Mouse (Mus musculus) testis, adult 2 months (tissue): Measurements from ENCODE around the gene Ift81. TPM values are rescaled to one million over a fixed set of nuclear protein-coding genes. Genes with fewer than 3 reads are reported as not detected.

ENCODE experiments used
- H3K27ac ChIP-seq: fragments of 200-500 bp; 2 replicates; pipeline ENCODE4 v1.5.1; 2012; ENCODE audit warnings: low read depth, low read length; ENCODE audit not compliant: control insufficient read depth, insufficient read depth
- H3K27me3 ChIP-seq: fragments of 200-500 bp; 2 replicates; pipeline ENCODE4 v1.6.1; 2012; ENCODE audit warnings: mild to moderate bottlenecking, low read length, moderate library complexity; ENCODE audit not compliant: control insufficient read depth, insufficient read depth
- H3K36me3 ChIP-seq: fragments of 200-500 bp; 2 replicates; pipeline ENCODE4 v1.6.1; 2012; ENCODE audit warnings: mild to moderate bottlenecking, low read length; ENCODE audit not compliant: control insufficient read depth, insufficient read depth
- H3K4me1 ChIP-seq: fragments of 200-500 bp; 2 replicates; pipeline ENCODE4 v1.6.1; 2012; ENCODE audit warnings: low read length; ENCODE audit not compliant: control insufficient read depth, insufficient read depth
- H3K4me3 ChIP-seq: fragments of 200-500 bp; 2 replicates; pipeline ENCODE4 v1.5.1; 2012; ENCODE audit warnings: low read depth, mild to moderate bottlenecking, low read length, moderate library complexity, mixed read lengths; ENCODE audit not compliant: control insufficient read depth
- CTCF ChIP-seq: fragments of 200-500 bp; IDR thresholded peaks from 2 replicates; pipeline ENCODE4 v1.5.1; 2012; ENCODE audit warnings: low read depth, mild to moderate bottlenecking, inconsistent platforms, low read length, moderate library complexity; ENCODE audit not compliant: control insufficient read depth, insufficient read depth, insufficient replicate concordance
- POLR2A ChIP-seq: fragments of 200-500 bp; IDR thresholded peaks from 2 replicates; pipeline ENCODE4 v1.6.1; 2012; ENCODE audit warnings: low read depth, mild to moderate bottlenecking, inconsistent platforms, low read length, moderate library complexity; ENCODE audit not compliant: control insufficient read depth
- polyA plus RNA-seq: library from polyadenylated mRNA; depleted of rRNA; stranded (reverse); fragments of >200 nt; gene quantifications from 2 replicates; pipeline ENCODE4 v1.2.3, GENCODE M21; 2012

Gene Ift81
- polyA plus RNA-seq, 1 experiment: 30.8 TPM

DNA sequence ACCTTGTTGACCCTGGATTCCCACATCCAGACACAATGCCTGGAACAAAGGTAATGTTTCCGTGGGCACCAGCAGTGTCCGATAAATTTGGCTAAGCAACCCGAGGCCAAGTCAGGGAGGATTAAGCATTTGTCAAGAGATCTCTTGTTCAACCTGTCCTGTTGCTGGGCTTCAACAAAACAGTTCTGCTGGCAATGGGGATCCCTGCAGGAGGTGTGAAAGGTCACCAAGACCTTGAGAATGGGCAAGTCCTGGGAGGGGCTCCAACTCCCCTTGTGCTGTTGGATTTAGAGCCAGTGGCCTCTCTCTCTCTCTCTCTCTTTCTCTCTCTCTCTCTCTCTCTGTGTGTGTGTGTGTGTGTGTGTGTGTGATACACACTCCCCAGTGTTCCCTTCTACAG is 90.1 kb downstream of the Ift81 start:
- Histone ChIP-seq H3K36me3 (no peaks in the 10 kb centered on the region), H3K27me3 (no peaks in the 10 kb centered on the region), H3K4me3 (no peak overlapping the region), H3K4me1 (peaks cover 2% of the 10 kb centered on the region; the same call in 1 of the 2 replicates), H3K27ac (no peak overlapping the region)
- TF ChIP-seq CTCF: no peak
- TF ChIP-seq POLR2A: no peak

DNA sequence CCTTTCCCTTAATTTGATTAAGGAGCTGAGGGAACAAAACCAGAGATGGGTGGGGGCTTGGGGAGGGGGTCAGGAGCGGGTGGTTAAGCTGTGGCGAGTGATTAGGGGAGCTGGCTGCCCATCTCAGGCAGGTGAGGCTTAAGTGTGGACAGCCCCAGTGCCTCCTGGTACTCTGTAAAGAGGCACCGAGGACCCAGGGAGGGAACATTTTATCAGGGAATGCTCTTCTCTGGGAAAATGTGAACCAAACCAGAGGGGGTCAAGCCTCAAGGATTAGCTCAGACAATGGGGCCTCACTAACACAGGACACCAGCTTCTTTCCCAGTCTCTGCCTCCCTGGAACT is 93.2 kb downstream of the Ift81 start:
- Histone ChIP-seq H3K27me3 (no peaks in the 10 kb centered on the region), H3K27ac (no peak overlapping the region), H3K36me3 (no peaks in the 10 kb centered on the region), H3K4me3 (no peak overlapping the region), H3K4me1 (peaks cover 2% of the 10 kb centered on the region; the same call in 1 of the 2 replicates)
- TF ChIP-seq CTCF (no peak), POLR2A (no peak)

GRCm38 (mm10) chr5:122520254-122521129 is 93.8 kb downstream of the Ift81 start:
- H3K27me3 ChIP-seq: no peaks in the 10 kb centered on the region
- no peak overlapping the region for H3K4me3 ChIP-seq
- H3K4me1 ChIP-seq: peaks cover 4% of the 10 kb centered on the region; the same call in 1 of the 2 replicates
- no peaks in the 10 kb centered on the region for H3K36me3 ChIP-seq
- no peak overlapping the region for H3K27ac ChIP-seq
- TF ChIP-seq POLR2A: no peak
- TF ChIP-seq CTCF: no peak

GRCm38 (mm10) chr5:122519043-122519660 is 95.2 kb downstream of the Ift81 start:
- Histone ChIP-seq H3K27ac (no peak overlapping the region), H3K27me3 (no peaks in the 10 kb centered on the region), H3K4me1 (peaks cover 5% of the 10 kb centered on the region), H3K36me3 (no peaks in the 10 kb centered on the region), H3K4me3 (no peak overlapping the region)
- no peak for TF ChIP-seq CTCF
- TF ChIP-seq POLR2A: no peak

- Histone ChIP-seq H3K4me3 (no peak overlapping the region), H3K27me3 (no peaks in the 10 kb centered on the region), H3K36me3 (no peaks in the 10 kb centered on the region), H3K4me1 (peaks cover 10% of the 10 kb centered on the region), H3K27ac (no peak overlapping the region)
- TF ChIP-seq CTCF (no peak), POLR2A (no peak)
These were observed 96.1 kb downstream of the Ift81 start for GRCm38 (mm10) chr5:122518247-122518646.

DNA sequence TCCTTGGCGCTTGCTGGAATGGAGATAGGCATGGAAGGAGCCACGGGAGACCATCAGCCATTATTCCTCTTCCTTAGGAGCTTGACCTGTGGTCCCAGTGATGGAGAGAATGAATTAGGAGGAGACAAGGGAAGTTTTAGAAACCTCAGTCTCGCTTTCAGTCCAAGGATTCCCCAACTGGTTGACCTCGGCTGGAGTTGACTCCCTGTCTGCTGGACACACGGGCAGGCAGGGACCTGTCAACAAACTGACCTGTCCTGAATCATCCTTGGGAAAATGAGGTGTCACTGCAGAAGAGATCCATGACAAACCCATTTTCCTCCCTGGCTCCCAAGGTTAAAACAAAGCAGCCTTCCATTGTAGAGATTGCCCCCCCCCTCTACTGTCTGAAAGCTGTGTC is 97.4 kb downstream of the Ift81 start:
- Histone ChIP-seq H3K27me3 (no peaks in the 10 kb centered on the region), H3K27ac (no peak overlapping the region), H3K4me1 (peaks cover 10% of the 10 kb centered on the region), H3K4me3 (no peak overlapping the region), H3K36me3 (no peaks in the 10 kb centered on the region)
- no peak for TF ChIP-seq CTCF

DNA sequence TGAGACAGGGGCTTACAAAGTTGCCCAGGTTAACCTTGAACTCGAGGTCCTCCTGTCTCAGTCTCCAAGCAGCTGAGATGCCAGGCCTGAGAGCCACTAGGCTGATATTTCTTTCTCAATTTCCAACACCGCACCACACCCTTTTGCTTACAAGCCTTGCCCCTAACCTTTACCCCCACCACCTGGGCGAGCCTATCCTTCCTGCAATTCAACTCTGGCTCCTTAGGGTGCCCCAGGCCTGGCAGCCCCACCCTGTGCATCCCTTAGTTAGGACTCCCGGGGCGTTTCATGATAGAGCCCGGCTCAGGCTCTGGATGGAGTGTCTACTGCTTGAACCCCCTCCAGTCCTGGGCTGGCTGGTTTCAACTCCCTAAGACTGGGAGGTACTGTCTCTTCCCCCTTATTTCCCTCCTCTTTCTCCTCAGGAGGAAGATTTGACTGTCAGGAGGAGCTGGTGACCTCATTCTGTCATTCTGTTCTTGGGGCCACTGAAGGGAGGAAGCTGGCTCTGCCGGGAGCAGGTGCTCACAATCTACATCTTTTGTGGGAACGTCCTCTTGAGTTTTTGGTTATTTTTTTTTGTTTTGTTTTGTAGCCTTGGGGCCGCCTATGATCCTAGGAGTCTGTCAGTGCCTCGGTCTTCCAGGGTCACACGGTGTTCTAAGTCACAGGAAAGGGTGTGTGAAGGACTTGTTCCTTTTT is 98.1 kb downstream of the Ift81 start:
- H3K27me3 ChIP-seq: no peaks in the 10 kb centered on the region
- no peak overlapping the region for H3K27ac ChIP-seq
- no peak overlapping the region; the same call in 1 of the 2 replicates for H3K4me3 ChIP-seq
- H3K4me1 ChIP-seq: peaks cover 15% of the 10 kb centered on the region
- H3K36me3 ChIP-seq: no peaks in the 10 kb centered on the region
- no peak for TF ChIP-seq CTCF
- no peak for TF ChIP-seq POLR2A
